Mouse (Mus musculus): ENCODE data around the gene Apoc2. TPM values are rescaled to one million over a fixed set of nuclear protein-coding genes. Genes with fewer than 3 reads are reported as not detected.

The Apoc2 gene
- total RNA-seq (2021), result not detected
- long read RNA-seq, experiment 1, result 0 reads
- long read RNA-seq, experiment 2, result 0 reads

- no peak for DNase-seq
These were observed at the start of gene Apoc2 for GRCm38 (mm10) chr7:19677872-19678271. TSS of gene Apoc2 (minus strand) at chr7:19677941.

DNA sequence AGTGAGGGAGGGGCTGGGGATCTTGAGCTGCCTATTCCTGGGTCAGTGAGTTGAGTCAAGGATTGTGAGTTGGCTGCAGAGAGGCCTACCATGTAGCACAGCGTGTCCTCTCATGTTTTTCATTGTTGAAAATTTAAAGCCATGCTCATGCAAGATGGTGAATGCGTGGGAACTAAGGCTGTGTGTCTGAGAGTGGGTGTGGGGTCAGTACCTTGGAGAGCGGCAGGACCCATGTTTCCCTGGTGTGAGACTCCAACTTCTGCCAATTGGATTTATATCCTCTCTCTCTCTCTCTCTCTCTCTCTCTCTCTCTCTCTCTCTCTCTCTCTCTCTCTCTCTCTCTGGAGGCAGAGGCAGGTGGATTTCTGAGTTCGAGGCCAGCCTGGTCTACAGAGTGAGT is 48.8 kb upstream of the Apoc2 start:
- no peak for DNase-seq

DNA sequence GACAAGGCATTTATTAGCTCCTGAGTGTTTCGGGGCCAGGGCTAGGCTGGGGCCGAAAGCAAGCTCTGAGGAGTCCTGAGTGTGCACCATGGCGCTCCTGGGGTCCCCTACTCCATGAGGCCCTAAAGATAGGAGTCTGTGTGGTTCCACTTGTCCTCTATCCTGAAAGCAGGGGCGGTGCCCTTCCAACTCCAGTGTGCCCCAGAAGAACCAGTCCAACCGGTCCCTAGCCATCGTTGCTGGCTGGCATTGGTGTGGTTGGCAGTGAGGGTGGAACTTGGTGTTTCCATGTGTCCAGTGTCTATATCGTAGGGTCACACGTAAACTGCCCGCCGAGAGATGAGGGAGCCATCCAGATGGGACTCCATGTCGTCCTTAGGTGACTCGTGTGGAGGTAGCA is 46.4 kb upstream of the Apoc2 start:
- DNase-seq, result no peak

GRCm38 (mm10) chr7:19722754-19723195 is 45.0 kb upstream of the Apoc2 start:
- peak; percentile 56 for DNase-seq

GRCm38 (mm10) chr7:19719200-19719599 is 41.5 kb upstream of the Apoc2 start:
- no peak for DNase-seq

- no peak for DNase-seq
These were observed 40.7 kb upstream of the Apoc2 start for GRCm38 (mm10) chr7:19718297-19718952.

DNA sequence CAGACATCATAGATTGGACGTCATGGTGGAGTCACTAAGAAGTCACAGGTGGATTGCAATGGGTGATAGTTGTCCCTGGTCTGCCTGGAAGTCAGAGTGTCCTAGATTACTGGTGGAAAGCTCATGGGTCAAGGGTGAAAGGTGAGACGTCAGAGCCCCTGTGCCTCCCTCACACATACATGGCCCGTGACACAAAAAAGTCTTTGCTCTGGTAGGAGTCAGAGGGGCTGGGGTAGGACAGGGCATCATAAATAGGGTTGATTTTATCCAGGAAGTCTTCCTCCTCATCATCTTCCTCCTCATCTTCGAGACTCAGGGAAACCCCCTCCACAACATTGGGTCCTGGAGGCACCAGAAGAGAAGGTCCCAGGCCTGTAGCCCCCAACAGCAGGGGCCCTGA is 39.6 kb upstream of the Apoc2 start:
- no peak for DNase-seq

GRCm38 (mm10) chr7:19716822-19717221 is 39.1 kb upstream of the Apoc2 start:
- no peak for DNase-seq

DNA sequence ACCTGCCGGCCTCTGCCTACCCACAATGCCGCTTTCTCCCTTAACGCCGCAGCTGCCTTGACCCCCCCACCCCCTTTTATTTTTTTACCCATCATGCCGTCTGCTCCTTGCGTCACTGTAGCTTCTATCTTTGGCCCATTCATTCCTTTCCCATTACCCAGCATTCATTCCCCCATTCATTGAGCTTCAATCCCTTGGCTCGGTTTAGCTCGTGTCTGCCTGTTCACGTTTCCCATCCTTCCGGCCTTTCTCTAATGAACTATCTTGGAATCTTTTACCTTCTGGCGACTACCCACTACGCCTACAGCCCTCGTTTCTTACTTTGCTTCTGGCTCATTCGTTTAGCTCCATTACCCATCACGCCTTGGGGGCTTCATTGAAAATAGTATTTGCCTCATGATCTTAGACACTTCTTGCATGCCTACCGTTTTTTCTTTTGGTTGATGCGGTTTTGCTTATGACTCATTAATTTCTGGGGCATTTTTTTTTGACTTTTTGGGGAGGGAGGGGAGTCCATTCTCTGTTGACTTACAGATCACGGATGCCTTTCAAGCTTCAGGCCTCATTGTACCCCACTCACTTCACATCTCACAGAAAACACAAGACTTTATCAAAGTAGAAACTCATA is 38.4 kb upstream of the Apoc2 start:
- no peak for DNase-seq

- DNase-seq, result peak; percentile 100
These were observed 37.7 kb upstream of the Apoc2 start, which contains the start of gene Tomm40 for GRCm38 (mm10) chr7:19715239-19716054. TSS of gene Tomm40 (minus strand) at chr7:19715438.

DNA sequence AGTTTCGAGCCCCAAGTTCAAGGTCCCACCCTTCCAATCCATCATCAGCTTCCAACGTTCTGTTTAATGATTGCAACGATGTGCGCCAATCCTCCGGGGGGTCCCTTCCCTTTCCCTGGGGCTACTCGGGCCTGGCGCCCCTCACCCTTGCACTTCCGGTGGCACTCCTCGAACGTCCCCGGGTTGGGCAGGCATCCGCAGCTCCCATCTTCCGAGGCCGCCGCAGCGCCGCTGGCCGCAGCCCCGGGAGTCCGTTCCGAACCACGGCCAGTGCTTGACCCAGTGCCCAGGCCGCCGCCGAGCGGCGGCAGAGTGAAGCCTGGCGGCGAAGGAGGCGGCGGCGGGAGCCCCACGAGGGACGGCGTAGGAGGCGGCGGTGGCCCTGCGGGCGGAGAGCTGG is 37.1 kb upstream of the Apoc2 start:
- DNase-seq, result no peak

GRCm38 (mm10) chr7:19713598-19713997 is 35.9 kb upstream of the Apoc2 start:
- DNase-seq, result no peak

- no peak for DNase-seq
These were observed 35.5 kb upstream of the Apoc2 start for GRCm38 (mm10) chr7:19713196-19713595.

GRCm38 (mm10) chr7:19712414-19712813 is 34.7 kb upstream of the Apoc2 start:
- DNase-seq, result no peak

DNA sequence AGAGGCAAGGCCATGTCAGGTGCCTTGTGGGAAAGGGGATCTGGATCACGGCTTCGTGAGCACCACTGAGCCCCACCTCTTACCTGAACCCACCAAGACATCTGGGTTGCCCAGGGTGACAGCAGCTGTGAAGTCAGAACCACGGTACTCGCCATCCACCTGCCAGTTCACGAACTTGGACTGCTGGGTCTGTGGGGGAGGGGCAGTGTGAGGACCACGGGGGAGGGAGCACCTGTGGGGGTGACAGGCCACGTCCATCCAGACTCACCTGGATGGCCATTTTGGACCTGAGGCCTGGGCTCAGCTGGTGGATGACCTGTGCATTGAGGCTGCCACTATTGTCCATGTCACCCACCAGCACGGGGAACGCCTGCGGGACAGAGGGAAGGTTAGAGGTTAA is 32.9 kb upstream of the Apoc2 start:
- no peak for DNase-seq

- no peak for DNase-seq
These were observed 27.5 kb upstream of the Apoc2 start for GRCm38 (mm10) chr7:19705271-19705670.

- DNase-seq, result no peak
These were observed 26.7 kb upstream of the Apoc2 start for GRCm38 (mm10) chr7:19704475-19704874.

- DNase-seq, result no peak
These were observed 25.3 kb upstream of the Apoc2 start for GRCm38 (mm10) chr7:19702859-19703555.

DNA sequence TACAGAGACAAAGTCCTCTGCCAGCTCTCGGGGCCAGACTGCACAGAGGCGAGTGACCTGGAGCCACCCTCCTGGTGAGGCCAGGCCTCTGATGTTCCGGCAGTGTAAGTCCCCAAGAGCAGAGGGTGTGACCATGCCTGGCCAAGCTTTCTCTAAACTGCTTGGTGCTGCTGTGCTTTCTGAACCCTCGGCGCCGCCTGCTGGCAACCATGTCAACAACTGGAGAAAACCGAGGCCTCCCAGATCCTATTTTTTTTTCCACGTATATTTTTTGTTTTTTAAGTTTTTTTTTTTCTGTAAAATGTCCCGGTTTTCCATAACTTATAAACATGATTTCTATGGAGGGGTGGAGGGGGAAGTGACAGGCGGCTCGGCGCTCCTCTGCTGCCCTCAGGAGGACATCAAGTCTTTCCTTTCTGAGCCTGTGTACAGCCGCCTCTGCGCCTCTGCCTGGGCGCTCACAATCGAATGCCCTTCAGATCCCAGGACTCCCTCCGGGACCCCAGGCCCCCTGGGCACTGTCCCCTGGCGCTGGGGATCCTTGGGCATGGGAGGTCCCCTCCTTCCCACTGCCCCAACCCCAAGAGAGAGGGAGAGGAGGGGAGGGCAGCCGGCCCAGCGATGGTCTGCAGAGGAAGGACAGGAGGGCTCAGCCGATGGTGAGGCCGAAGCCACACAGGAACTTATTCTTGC is 23.5 kb upstream of the Apoc2 start:
- DNase-seq, result peak; percentile 67

DNA sequence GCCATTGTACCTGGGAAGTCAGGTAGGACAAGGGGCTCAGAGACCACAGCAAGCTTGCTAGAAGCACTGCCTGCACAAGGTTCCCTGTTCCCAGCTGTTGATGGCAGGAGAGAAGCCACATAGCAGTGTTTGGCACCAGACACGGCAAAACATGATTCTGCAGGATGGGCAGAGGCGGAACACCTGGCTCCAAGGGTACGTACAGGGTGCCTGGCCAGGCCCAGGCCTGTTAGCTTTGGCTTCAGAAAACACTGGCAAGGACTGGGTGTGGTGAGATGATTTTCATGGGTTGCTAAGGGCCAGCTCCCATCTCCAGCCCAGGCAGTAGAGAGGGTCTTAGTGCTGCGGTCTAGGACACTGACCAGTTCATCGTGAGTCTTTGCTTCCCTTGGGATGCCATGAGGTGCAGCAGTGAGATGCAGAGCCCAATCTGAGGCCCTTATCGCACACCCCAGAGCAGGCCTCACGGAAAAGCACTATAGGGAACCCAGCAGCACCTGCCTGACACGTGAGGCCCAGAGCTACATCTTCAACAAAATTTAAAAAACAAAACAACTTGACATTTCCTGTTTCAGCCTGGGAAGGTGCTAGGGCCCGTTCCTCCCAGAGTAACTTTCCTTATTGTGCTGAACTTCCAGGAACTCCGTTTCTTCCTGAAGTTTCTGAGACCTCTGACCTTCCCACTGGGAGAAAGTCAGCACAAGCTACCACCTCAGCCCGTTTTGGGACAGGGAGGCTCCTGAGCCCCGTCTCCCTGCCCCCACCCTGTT is 22.7 kb upstream of the Apoc2 start:
- no peak for DNase-seq

GRCm38 (mm10) chr7:19699827-19700148 is 22.0 kb upstream of the Apoc2 start:
- no peak for DNase-seq

All from gastrocnemius, postnatal 25 days (tissue).